Comparison of ENCODE assay signal across 14 mouse cellular contexts in the genomic region with DNA sequence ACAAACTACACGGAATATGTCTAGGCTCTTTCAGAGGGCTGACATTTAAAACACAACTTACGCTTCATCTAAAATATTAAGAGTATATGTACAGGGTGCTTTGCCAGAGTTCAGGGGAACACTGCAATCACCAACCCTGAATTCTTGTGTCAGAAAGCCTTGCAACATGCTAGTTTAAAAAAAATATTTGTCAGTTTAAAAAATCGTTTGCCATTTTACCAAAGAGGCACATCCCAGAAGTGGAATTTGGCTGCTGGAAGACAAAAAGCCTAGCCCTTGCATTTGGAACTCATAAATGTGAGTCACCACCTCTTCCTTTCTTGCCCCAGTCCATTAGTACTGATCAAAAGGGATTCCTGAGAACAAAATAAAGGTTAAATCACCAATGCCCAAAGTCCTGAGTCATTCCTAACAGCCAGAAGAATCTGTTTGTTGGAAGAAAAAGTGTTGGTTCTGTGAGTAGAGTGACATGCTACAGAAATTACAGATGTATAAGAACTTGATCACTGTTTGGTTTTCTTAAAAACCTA.
"Had no signal": no experiment of that assay in that cellular context is flagged by ENCODE, and none has a peak within 500 bp of the region (broad histone marks: within the 10 kb centered on the region; RNA-seq: fewer than 3 reads in every experiment).

No protein-coding gene starts in this region.

- ATAC-seq: liver, embryonic 12.5 days; midbrain, embryonic 15.5 days had no signal

- DNase-seq: kidney, postnatal 25 days; liver; thymus, adult 18-20 months had no signal

- H3K27ac ChIP-seq: kidney, postnatal 0 days; limb, embryonic 10.5 days; limb, embryonic 13.5 days; liver, embryonic 12.5 days; liver, embryonic 15.5 days; lung, embryonic 15.5 days; macrophage; midbrain, embryonic 12.5 days; midbrain, embryonic 15.5 days; neural tube, embryonic 12.5 days; neural tube, embryonic 15.5 days had no signal

- H3K4me3 ChIP-seq: limb, embryonic 10.5 days; limb, embryonic 13.5 days; liver, embryonic 12.5 days; liver, embryonic 15.5 days; lung, embryonic 15.5 days; midbrain, embryonic 12.5 days; midbrain, embryonic 15.5 days; neural tube, embryonic 12.5 days; neural tube, embryonic 15.5 days had no signal
